Mouse (Mus musculus) liver, embryonic 12.5 days (tissue): Measurements from ENCODE around the gene 1810010D01Rik. TPM values are rescaled to one million over a fixed set of nuclear protein-coding genes. Genes with fewer than 3 reads are reported as not detected.

Source experiments
- ATAC-seq: fragments of 200-750 bp; cut with Nextera tagmentation; 2 replicates; pipeline ENCODE4 v1.8.0; 2017; ENCODE audit warnings: moderate number of reproducible peaks, mild to moderate bottlenecking, moderate library complexity
- H3K27ac ChIP-seq: fragments of 300-500 bp; sonication (generic); 2 replicates; pipeline ENCODE4 v1.5.1; 2016; ENCODE audit warnings: mild to moderate bottlenecking
- H3K27me3 ChIP-seq: fragments of 300-500 bp; sonication (generic); replicated peaks from 2 replicates; pipeline ENCODE4 v1.6.1; 2016; ENCODE audit warnings: mild to moderate bottlenecking, moderate library complexity
- H3K36me3 ChIP-seq: fragments of 300-500 bp; sonication (generic); 2 replicates; pipeline ENCODE4 v1.6.1; 2016; ENCODE audit warnings: mild to moderate bottlenecking, moderate library complexity
- H3K4me1 ChIP-seq: fragments of 300-500 bp; sonication (generic); 2 replicates; pipeline ENCODE4 v1.6.1; 2016
- H3K4me2 ChIP-seq: fragments of 300-500 bp; sonication (generic); 2 replicates; pipeline ENCODE4 v1.6.1; 2016; ENCODE audit warnings: mild to moderate bottlenecking, moderate library complexity
- H3K4me3 ChIP-seq: fragments of 300-500 bp; sonication (generic); 2 replicates; pipeline ENCODE4 v1.5.1; 2016; ENCODE audit warnings: mild to moderate bottlenecking, moderate library complexity
- H3K9ac ChIP-seq: fragments of 300-500 bp; sonication (generic); 2 replicates; pipeline ENCODE4 v1.6.1; 2016; ENCODE audit warnings: mild to moderate bottlenecking, moderate library complexity
- H3K9me3 ChIP-seq: fragments of 300-500 bp; sonication (generic); replicated peaks from 2 replicates; pipeline ENCODE4 v1.6.1; 2016; ENCODE audit warnings: mild to moderate bottlenecking, moderate library complexity
- WGBS: fragments of 180-500 bp; shearing (Covaris S2); methylation state at CpG from one replicate; pipeline ENCODE4 v1.1.7; 2016; ENCODE audit not compliant: insufficient replicate concordance; 5-methylcytosine and 5-hydroxymethylcytosine counted together
- polyA plus RNA-seq: library from polyadenylated mRNA; unstranded; fragments of >200 nt; fragmentation: Nextera tagmentation; extraction: Ambion mirVana; gene quantifications from 2 replicates; pipeline ENCODE4 v1.2.1, GENCODE M21; 2016

Gene 1810010D01Rik
- polyA plus RNA-seq, 1 experiment from 2014 or later = 0.38 TPM

- H3K27me3 ChIP-seq = no peaks in the 10 kb centered on the region; the same call in 1 of the 2 replicates
- H3K9ac ChIP-seq = no peak overlapping the region
- H3K4me2 ChIP-seq = no peak overlapping the region
- no peaks in the 10 kb centered on the region for H3K36me3 ChIP-seq
- H3K4me1 ChIP-seq = no peaks in the 10 kb centered on the region
- H3K9me3 ChIP-seq = no peaks in the 10 kb centered on the region
- 62% methylated on average over 10 of the region's 10 CpGs for WGBS
- no peak overlapping the region for H3K4me3 ChIP-seq
- no peak for ATAC-seq
- H3K27ac ChIP-seq = no peak overlapping the region
These were observed 27.2 kb upstream of the 1810010D01Rik start for GRCm38 (mm10) chr7:145234841-145235790.

DNA sequence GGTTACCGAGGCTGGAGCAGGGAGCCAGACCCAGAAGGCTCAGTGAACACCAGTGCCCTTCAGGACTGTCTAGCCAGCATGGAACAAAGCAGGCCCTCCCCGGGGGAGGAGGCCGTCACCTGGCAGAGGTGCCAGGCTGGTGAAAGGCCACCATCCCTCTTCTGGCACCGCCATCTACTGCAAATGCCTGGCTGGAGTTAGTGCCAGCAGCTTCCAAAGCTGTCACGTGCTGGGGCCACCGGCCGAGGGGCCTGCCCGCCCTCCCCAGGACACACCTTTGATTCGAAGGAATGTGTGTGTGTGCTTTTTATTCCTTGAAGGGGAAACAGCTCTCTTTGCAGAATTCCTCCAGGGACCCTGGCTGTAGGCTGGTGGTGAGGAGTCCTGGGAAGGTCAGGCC is 23.7 kb upstream of the 1810010D01Rik start:
- no peak for ATAC-seq
- H3K36me3 ChIP-seq = no peaks in the 10 kb centered on the region
- WGBS = 73% methylated on average over 9 of the region's 9 CpGs
- no peak overlapping the region for H3K4me3 ChIP-seq
- H3K9me3 ChIP-seq = no peaks in the 10 kb centered on the region
- no peak overlapping the region for H3K27ac ChIP-seq
- no peaks in the 10 kb centered on the region; the same call in 1 of the 2 replicates for H3K27me3 ChIP-seq
- no peaks in the 10 kb centered on the region for H3K4me1 ChIP-seq
- H3K4me2 ChIP-seq = no peak overlapping the region
- no peak overlapping the region for H3K9ac ChIP-seq

- H3K27ac ChIP-seq = no peak overlapping the region
- no peak overlapping the region for H3K9ac ChIP-seq
- no peak overlapping the region for H3K4me2 ChIP-seq
- ATAC-seq = no peak
- no peaks in the 10 kb centered on the region; the same call in 1 of the 2 replicates for H3K27me3 ChIP-seq
- H3K4me1 ChIP-seq = no peaks in the 10 kb centered on the region
- H3K36me3 ChIP-seq = no peaks in the 10 kb centered on the region
- H3K9me3 ChIP-seq = no peaks in the 10 kb centered on the region
- no peak overlapping the region for H3K4me3 ChIP-seq
- WGBS = 70% methylated on average over 6 of the region's 6 CpGs
These were observed 18.7 kb upstream of the 1810010D01Rik start for GRCm38 (mm10) chr7:145226641-145227040.

DNA sequence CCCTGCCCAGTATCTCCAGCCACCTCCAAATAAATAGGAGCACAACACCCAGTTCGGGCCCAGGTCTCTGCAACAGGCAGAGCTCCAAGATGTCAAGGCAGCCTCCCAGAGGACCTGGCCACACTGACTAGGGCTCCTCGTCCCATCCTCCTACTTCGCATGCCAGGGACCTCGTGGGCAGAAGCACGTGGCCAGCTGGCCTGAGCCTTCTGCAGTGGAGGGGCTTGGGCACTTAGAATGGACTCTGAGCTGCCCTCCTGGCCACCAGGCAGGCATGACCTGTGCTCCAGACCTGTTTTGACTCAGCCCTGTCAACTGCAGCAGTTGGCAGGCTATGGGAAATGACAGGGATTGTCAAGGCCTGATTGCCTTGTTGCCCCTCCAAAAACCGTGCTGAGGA is 17.7 kb upstream of the 1810010D01Rik start:
- WGBS = 63% methylated on average over 6 of the region's 6 CpGs
- no peak overlapping the region for H3K27ac ChIP-seq
- no peak overlapping the region for H3K4me2 ChIP-seq
- H3K9ac ChIP-seq = no peak overlapping the region
- no peaks in the 10 kb centered on the region for H3K9me3 ChIP-seq
- H3K27me3 ChIP-seq = no peaks in the 10 kb centered on the region; the same call in 1 of the 2 replicates
- ATAC-seq = no peak
- H3K36me3 ChIP-seq = no peaks in the 10 kb centered on the region
- no peaks in the 10 kb centered on the region for H3K4me1 ChIP-seq
- H3K4me3 ChIP-seq = no peak overlapping the region

- H3K9ac ChIP-seq = no peak overlapping the region
- H3K27me3 ChIP-seq = no peaks in the 10 kb centered on the region
- ATAC-seq = peak; percentile 46; the same call in 1 of the 2 replicates
- no peak overlapping the region for H3K27ac ChIP-seq
- no peaks in the 10 kb centered on the region for H3K9me3 ChIP-seq
- H3K4me2 ChIP-seq = no peak overlapping the region
- H3K36me3 ChIP-seq = no peaks in the 10 kb centered on the region
- no peak overlapping the region for H3K4me3 ChIP-seq
- no peaks in the 10 kb centered on the region for H3K4me1 ChIP-seq
- whole genome bisulfite sequencing = 16% methylated on average over 2 of the region's 2 CpGs
These were observed 14.1 kb upstream of the 1810010D01Rik start for GRCm38 (mm10) chr7:145221841-145222689.

DNA sequence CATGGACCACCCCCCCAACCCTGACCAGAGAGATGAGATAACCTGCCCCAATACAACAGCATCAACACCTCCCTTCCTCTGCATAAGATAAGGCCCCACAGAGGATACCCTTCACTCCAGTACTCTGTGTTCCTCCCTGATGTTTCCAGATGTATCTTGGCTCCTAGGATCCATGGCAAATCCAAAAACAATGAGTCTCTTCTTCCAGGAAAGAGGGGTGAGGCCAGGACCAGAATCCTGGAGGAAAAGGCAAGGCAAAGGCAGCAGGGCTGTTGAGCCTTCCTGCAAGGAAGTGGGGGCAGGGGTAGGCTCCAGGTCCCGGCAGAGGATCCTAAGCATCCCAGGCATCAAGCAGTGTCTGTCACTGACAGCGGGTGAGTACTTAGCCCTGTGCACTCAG is 13.4 kb upstream of the 1810010D01Rik start:
- H3K4me3 ChIP-seq = no peak overlapping the region
- no peaks in the 10 kb centered on the region for H3K9me3 ChIP-seq
- no peak for ATAC-seq
- no peak overlapping the region for H3K9ac ChIP-seq
- H3K27me3 ChIP-seq = no peaks in the 10 kb centered on the region
- 37% methylated on average over 2 of the region's 2 CpGs for WGBS
- H3K27ac ChIP-seq = no peak overlapping the region
- no peaks in the 10 kb centered on the region for H3K4me1 ChIP-seq
- no peak overlapping the region for H3K4me2 ChIP-seq
- no peaks in the 10 kb centered on the region for H3K36me3 ChIP-seq

- Histone ChIP-seq H3K4me3 (no peak overlapping the region), H3K9me3 (no peaks in the 10 kb centered on the region), H3K27ac (no peak overlapping the region), H3K36me3 (no peaks in the 10 kb centered on the region), H3K4me1 (no peaks in the 10 kb centered on the region), H3K4me2 (no peak overlapping the region), H3K9ac (no peak overlapping the region), H3K27me3 (no peaks in the 10 kb centered on the region)
- ATAC-seq = no peak
- WGBS = 71% methylated on average over 9 of the region's 9 CpGs
These were observed 11.5 kb upstream of the 1810010D01Rik start for GRCm38 (mm10) chr7:145219420-145219831.

- H3K4me1 ChIP-seq = peaks cover 6% of the 10 kb centered on the region; the same call in 1 of the 2 replicates
- no peak for ATAC-seq
- no peaks in the 10 kb centered on the region for H3K9me3 ChIP-seq
- H3K27me3 ChIP-seq = no peaks in the 10 kb centered on the region
- no peaks in the 10 kb centered on the region for H3K36me3 ChIP-seq
- no peak overlapping the region for H3K4me3 ChIP-seq
- WGBS = 40% methylated on average over 1 of the region's 1 CpGs
- H3K9ac ChIP-seq = no peak overlapping the region
- no peak overlapping the region for H3K4me2 ChIP-seq
- H3K27ac ChIP-seq = no peak overlapping the region
These were observed 8.7 kb upstream of the 1810010D01Rik start for GRCm38 (mm10) chr7:145216591-145216990.

DNA sequence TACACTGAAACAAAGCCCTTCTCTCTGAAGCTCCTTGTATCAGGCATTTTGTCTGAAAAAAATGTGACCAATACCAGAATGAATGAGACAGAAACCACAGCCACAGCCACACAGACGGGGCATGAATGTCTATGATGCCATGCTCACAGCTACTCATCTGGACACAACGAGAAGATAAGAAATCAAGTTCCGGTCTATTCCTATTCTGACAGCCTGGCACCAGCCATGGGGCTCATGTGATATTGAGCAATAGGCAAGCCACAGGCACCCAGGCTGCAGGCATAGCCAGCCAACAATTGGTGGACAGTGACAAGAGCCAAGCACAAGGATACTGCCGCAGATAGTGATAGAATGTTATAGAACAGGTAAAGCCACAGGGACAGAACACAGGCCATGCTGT is 7.6 kb upstream of the 1810010D01Rik start:
- no peaks in the 10 kb centered on the region for H3K36me3 ChIP-seq
- H3K27ac ChIP-seq = no peak overlapping the region
- no peaks in the 10 kb centered on the region for H3K27me3 ChIP-seq
- no peaks in the 10 kb centered on the region for H3K9me3 ChIP-seq
- peaks cover 7% of the 10 kb centered on the region; the same call in 1 of the 2 replicates for H3K4me1 ChIP-seq
- 56% methylated on average over 4 of the region's 4 CpGs for WGBS
- no peak overlapping the region; the same call in 1 of the 2 replicates for H3K9ac ChIP-seq
- no peak overlapping the region for H3K4me2 ChIP-seq
- ATAC-seq = no peak
- no peak overlapping the region for H3K4me3 ChIP-seq

- WGBS = 39% methylated on average over 14 of the region's 14 CpGs
- no peaks in the 10 kb centered on the region for H3K36me3 ChIP-seq
- no peak overlapping the region for H3K9ac ChIP-seq
- no peak overlapping the region for H3K4me2 ChIP-seq
- H3K27me3 ChIP-seq = no peaks in the 10 kb centered on the region; the same call in none of the 2 replicates
- peaks cover 7% of the 10 kb centered on the region; the same call in 1 of the 2 replicates for H3K4me1 ChIP-seq
- H3K27ac ChIP-seq = no peak overlapping the region
- no peak overlapping the region for H3K4me3 ChIP-seq
- no peak; the same call in 1 of the 2 replicates for ATAC-seq
- no peaks in the 10 kb centered on the region for H3K9me3 ChIP-seq
These were observed 4.1 kb upstream of the 1810010D01Rik start for GRCm38 (mm10) chr7:145211680-145212659.

- Histone ChIP-seq H3K9ac (no peak overlapping the region), H3K36me3 (no peaks in the 10 kb centered on the region), H3K4me3 (no peak overlapping the region), H3K4me1 (peaks cover 21% of the 10 kb centered on the region), H3K27me3 (peaks cover 10% of the 10 kb centered on the region), H3K9me3 (no peaks in the 10 kb centered on the region), H3K4me2 (no peak overlapping the region), H3K27ac (no peak overlapping the region)
- WGBS = 45% methylated on average over 4 of the region's 4 CpGs
- ATAC-seq = no peak
These were observed 2.7 kb upstream of the 1810010D01Rik start for GRCm38 (mm10) chr7:145210477-145211070.
